Comparison of ENCODE assay signal across 9 mouse cellular contexts in the genomic region with DNA sequence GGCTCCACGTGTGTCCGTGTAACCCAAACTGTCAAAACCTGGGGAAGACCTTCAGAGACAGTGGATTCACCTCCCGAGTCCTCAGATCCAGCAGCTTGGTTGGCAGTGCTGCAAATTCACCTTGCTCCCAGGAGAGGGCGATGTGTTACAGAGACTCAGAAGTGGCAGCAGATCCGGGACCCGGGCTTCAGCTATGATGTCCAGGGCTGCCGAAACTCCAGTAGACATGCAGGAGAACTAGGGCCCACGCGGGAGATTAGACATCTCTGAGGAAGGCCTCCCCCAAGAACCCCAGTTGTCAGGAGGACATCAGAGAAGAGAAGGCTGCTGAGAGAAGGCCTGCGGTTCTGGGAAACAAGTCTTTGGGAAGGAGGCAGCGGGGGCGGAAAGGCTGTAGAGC. TPM values are rescaled to one million over a fixed set of nuclear protein-coding genes. Genes with fewer than 3 reads are reported as not detected.
A peak's percentile ranks its signal among the peaks of the same experiment; 100 is the strongest.
DNase-seq lines count a peak whose midpoint lies in the region; ATAC-seq and TF ChIP-seq lines count a peak whose summit lies in the region.
"Had no signal": no experiment of that assay in that cellular context is flagged by ENCODE, and none has a peak within 500 bp of the region (broad histone marks: within the 10 kb centered on the region; RNA-seq: fewer than 3 reads in every experiment).

No protein-coding gene starts in this region.

- WGBS in spleen, adult 2 months = 20% methylated on average over 12 of the region's 12 CpGs
- whole genome bisulfite sequencing in forebrain, embryonic 14.5 days = 18% methylated on average over 12 of the region's 12 CpGs
- 18% methylated on average over 12 of the region's 12 CpGs for WGBS in hindbrain, embryonic 14.5 days
- WGBS in midbrain, embryonic 13.5 days = 20% methylated on average over 12 of the region's 12 CpGs

- TF ChIP-seq CTCF in spleen, adult 2 months (IDR thresholded peaks at IDR 0.05; ENCODE audit: extremely low read depth, insufficient read depth, insufficient read length, insufficient replicate concordance) = peak; percentile 71; the same call in 1 of the 2 replicates

- TF ChIP-seq POLR2A in spleen, adult 2 months (IDR thresholded peaks at IDR 0.05; ENCODE audit: low read depth, low read length) = no peak

- no peaks in the 10 kb centered on the region; the same call in 1 of the 2 replicates for H3K4me1 ChIP-seq in spleen, adult 2 months (ENCODE audit: control insufficient read depth, insufficient read depth, insufficient read length)
- H3K4me1 ChIP-seq in forebrain, embryonic 14.5 days (ENCODE audit: control insufficient read depth, insufficient read depth, low read length) = peaks cover 10% of the 10 kb centered on the region; the same call in 1 of the 2 replicates
- H3K4me1 ChIP-seq in hindbrain, embryonic 14.5 days (replicated peaks; ENCODE audit: control insufficient read depth, insufficient read depth, low read length) = peaks cover 13% of the 10 kb centered on the region
- H3K4me1 ChIP-seq in midbrain, embryonic 13.5 days (replicated peaks) = peaks cover 56% of the 10 kb centered on the region
- H3K4me1 ChIP-seq: lung, embryonic 15.5 days had no signal

- H3K27me3 ChIP-seq in spleen, adult 2 months (ENCODE audit: control insufficient read depth, insufficient read depth, low read length) = peaks cover 9% of the 10 kb centered on the region
- no peaks in the 10 kb centered on the region for H3K27me3 ChIP-seq in forebrain, embryonic 14.5 days (replicated peaks; ENCODE audit: control insufficient read depth, insufficient read depth, low read length)
- no peaks in the 10 kb centered on the region for H3K27me3 ChIP-seq in hindbrain, embryonic 14.5 days (ENCODE audit: control insufficient read depth, insufficient read depth, low read length)
- peaks cover 18% of the 10 kb centered on the region; the same call in 1 of the 2 replicates for H3K27me3 ChIP-seq in midbrain, embryonic 13.5 days

- peak in 1 of 2 experiments; percentile 36 for DNase-seq in spleen, adult 2 months (ENCODE audit: low read depth in 1 of 2, low spot score in 2 of 2)
- DNase-seq in spleen, adult 12 weeks (ENCODE audit: low spot score) = no peak
- peak; percentile 86 for DNase-seq in cerebellum, adult 11-12 months
- DNase-seq in forebrain, embryonic 14.5 days (ENCODE audit: low spot score) = peak; percentile 84
- DNase-seq in hindbrain, embryonic 14.5 days (ENCODE audit: low spot score) = peak; percentile 81
- peak; percentile 78 to 79 for DNase-seq in left cerebral cortex, adult 18-20 months (ENCODE audit: low spot score in 2 of 2)
- DNase-seq in telencephalon, adult 2 months (ENCODE audit: low read depth, low spot score) = peak; percentile 74

- H3K27ac ChIP-seq in spleen, adult 2 months (ENCODE audit: insufficient read depth, low read length) = no peak overlapping the region
- no peak overlapping the region for H3K27ac ChIP-seq in forebrain, embryonic 14.5 days (ENCODE audit: low read depth, low read length)
- no peak overlapping the region for H3K27ac ChIP-seq in hindbrain, embryonic 14.5 days
- H3K27ac ChIP-seq in midbrain, embryonic 13.5 days = no peak overlapping the region
- H3K27ac ChIP-seq: lung, embryonic 15.5 days had no signal

- ATAC-seq in forebrain, embryonic 14.5 days = 0 out of 2 replicates have a peak, but pooled peaks have one; percentile 13
- ATAC-seq in hindbrain, embryonic 14.5 days (ENCODE audit: low FRiP score) = no peak
- ATAC-seq in midbrain, embryonic 13.5 days = no peak

- H3K9me3 ChIP-seq in forebrain, embryonic 14.5 days (replicated peaks; ENCODE audit: control insufficient read depth, low read length) = no peaks in the 10 kb centered on the region
- no peaks in the 10 kb centered on the region for H3K9me3 ChIP-seq in hindbrain, embryonic 14.5 days (ENCODE audit: control insufficient read depth, low read length)
- H3K9me3 ChIP-seq in midbrain, embryonic 13.5 days = no peaks in the 10 kb centered on the region
- H3K9me3 ChIP-seq: lung, embryonic 15.5 days had no signal

- no peak overlapping the region for H3K4me2 ChIP-seq in forebrain, embryonic 14.5 days (ENCODE audit: low read length)
- no peak overlapping the region for H3K4me2 ChIP-seq in hindbrain, embryonic 14.5 days (replicated peaks)
- H3K4me2 ChIP-seq in midbrain, embryonic 13.5 days (replicated peaks) = no peak overlapping the region
- H3K4me2 ChIP-seq: lung, embryonic 15.5 days had no signal

- H3K4me3 ChIP-seq in spleen, adult 2 months (ENCODE audit: extremely low read depth, insufficient read depth, insufficient read length) = no peak overlapping the region
- H3K4me3 ChIP-seq in forebrain, embryonic 14.5 days (ENCODE audit: low read depth, low read length) = no peak overlapping the region
- no peak overlapping the region for H3K4me3 ChIP-seq in hindbrain, embryonic 14.5 days (replicated peaks; ENCODE audit: low read length)
- no peak overlapping the region for H3K4me3 ChIP-seq in midbrain, embryonic 13.5 days (replicated peaks)
- H3K4me3 ChIP-seq: lung, embryonic 15.5 days had no signal

- peak overlapping the region; percentile 17; the same call in 1 of the 2 replicates for H3K9ac ChIP-seq in forebrain, embryonic 14.5 days (ENCODE audit: low read length)
- no peak overlapping the region for H3K9ac ChIP-seq in hindbrain, embryonic 14.5 days
- 0 out of 2 replicates have a peak overlapping the region, but pooled peaks have one; percentile 28 for H3K9ac ChIP-seq in midbrain, embryonic 13.5 days (replicated peaks)
- H3K9ac ChIP-seq: lung, embryonic 15.5 days had no signal

- no peaks in the 10 kb centered on the region for H3K36me3 ChIP-seq in spleen, adult 2 months (ENCODE audit: control insufficient read depth, insufficient read depth, low read length)
- H3K36me3 ChIP-seq in forebrain, embryonic 14.5 days (ENCODE audit: control insufficient read depth, insufficient read depth, low read length) = no peaks in the 10 kb centered on the region; the same call in 1 of the 2 replicates
- no peaks in the 10 kb centered on the region; the same call in 1 of the 2 replicates for H3K36me3 ChIP-seq in hindbrain, embryonic 14.5 days (replicated peaks; ENCODE audit: control insufficient read depth, insufficient read depth)
- H3K36me3 ChIP-seq in midbrain, embryonic 13.5 days = peaks cover 3% of the 10 kb centered on the region; the same call in 1 of the 2 replicates
- H3K36me3 ChIP-seq: lung, embryonic 15.5 days had no signal

RNA-seq across cellular contexts. Expression of gene Slc22a12, which starts 50.7 kb away (rescaled TPM):
- 0.81 and 1.0 TPM in 2 replicates for polyA plus RNA-seq in spleen, adult 2 months (2012; rRNA removed)
- not detected in 2 replicates for polyA plus RNA-seq in forebrain, embryonic 14.5 days (2014; fragmentation: Nextera tagmentation; extraction: Ambion mirVana)
- polyA plus RNA-seq in hindbrain, embryonic 14.5 days (2014; fragmentation: Nextera tagmentation; extraction: Ambion mirVana) = not detected in 2 replicates
- not detected for total RNA-seq in left cerebral cortex, adult 18-20 months (2021)
- polyA plus RNA-seq in midbrain, embryonic 13.5 days (2015; fragmentation: Nextera tagmentation; extraction: Ambion mirVana) = 0.19 TPM in 1 of 2 replicates, not detected in the other
